Mouse (Mus musculus) olfactory bulb, adult 2 months (tissue): ENCODE measurements around the gene Inmt. TPM values are rescaled to one million over a fixed set of nuclear protein-coding genes. Genes with fewer than 3 reads are reported as not detected.
"Not testable (repeated sequence)": the region's sequence is repeated elsewhere in the genome, so short reads cannot be mapped to it uniquely, and the experiment has no call there.

Experiments
- H3K27ac ChIP-seq: fragments of 200-500 bp; 2 replicates; pipeline ENCODE4 v1.5.1; 2012; ENCODE audit warnings: low read depth, low read length; ENCODE audit not compliant: insufficient read depth
- H3K4me1 ChIP-seq: fragments of 200-500 bp; 2 replicates; pipeline ENCODE4 v1.6.1; 2012; ENCODE audit warnings: low read length; ENCODE audit not compliant: control insufficient read depth, insufficient read depth
- H3K4me3 ChIP-seq: fragments of 200-500 bp; 2 replicates; pipeline ENCODE4 v1.5.1; 2012; ENCODE audit warnings: mild to moderate bottlenecking, low read depth, low read length, moderate library complexity; ENCODE audit not compliant: insufficient read depth
- CTCF ChIP-seq: fragments of 200-500 bp; IDR thresholded peaks from 2 replicates; pipeline ENCODE4 v1.5.1; 2012; ENCODE audit warnings: low read depth, mild to moderate bottlenecking, low read length, moderate library complexity; ENCODE audit not compliant: insufficient read depth
- POLR2A ChIP-seq: fragments of 200-500 bp; IDR thresholded peaks from 2 replicates; pipeline ENCODE4 v1.6.1; 2012; ENCODE audit warnings: mild to moderate bottlenecking, low read depth, low read length, moderate library complexity; ENCODE audit not compliant: insufficient read depth
- WGBS: fragments of 180-500 bp; shearing (Covaris S2); methylation state at CpG from one replicate; pipeline ENCODE4 v1.1.7; 2018; 5-methylcytosine and 5-hydroxymethylcytosine counted together
- polyA plus RNA-seq: library from polyadenylated mRNA; stranded (reverse); fragments of >200 nt; gene quantifications from 2 replicates; pipeline ENCODE4 v1.2.4, GENCODE M21; 2012; ENCODE audit warnings: low replicate concordance; ENCODE audit not compliant: missing spikeins, insufficient read depth, insufficient read length

Gene Inmt
- polyA plus RNA-seq, 1 experiment, result not detected

- TF ChIP-seq POLR2A (no peak), CTCF (no peak)
- 98% methylated on average over 3 of the region's 3 CpGs for WGBS
Observed at GRCm38 (mm10) chr6:55199047-55199446, 24.2 kb upstream of the Inmt start.

GRCm38 (mm10) chr6:55193171-55193570 is 18.3 kb upstream of the Inmt start:
- H3K27ac ChIP-seq, result no peak overlapping the region
- WGBS, result 93% methylated on average over 3 of the region's 3 CpGs
- H3K4me1 ChIP-seq, result no peaks in the 10 kb centered on the region
- TF ChIP-seq POLR2A, result no peak
- no peak for TF ChIP-seq CTCF
- no peak overlapping the region for H3K4me3 ChIP-seq

More at GRCm38 (mm10) chr6:55199047-55199446, 24.2 kb upstream of the Inmt start:
- Histone ChIP-seq H3K4me3 (no peak overlapping the region), H3K27ac (no peak overlapping the region), H3K4me1 (peaks cover 4% of the 10 kb centered on the region; the same call in 1 of the 2 replicates)

- Histone ChIP-seq H3K4me3 (no peak overlapping the region), H3K27ac (no peak overlapping the region), H3K4me1 (no peaks in the 10 kb centered on the region)
- TF ChIP-seq POLR2A, result no peak
- TF ChIP-seq CTCF, result no peak
- 72% methylated on average over 4 of the region's 4 CpGs for WGBS
Observed at GRCm38 (mm10) chr6:55191537-55191936, 16.7 kb upstream of the Inmt start.

- Histone ChIP-seq H3K4me3 (no peak overlapping the region), H3K4me1 (no peaks in the 10 kb centered on the region), H3K27ac (no peak overlapping the region)
- TF ChIP-seq POLR2A (no peak), CTCF (no peak)
Observed at GRCm38 (mm10) chr6:55189406-55189805, 14.6 kb upstream of the Inmt start.

GRCm38 (mm10) chr6:55187827-55188226 is 13.0 kb upstream of the Inmt start:
- H3K4me1 ChIP-seq, H3K4me3 ChIP-seq, H3K27ac ChIP-seq: not testable (repeated sequence)
- WGBS, result 94% methylated on average over 17 of the region's 17 CpGs

- Histone ChIP-seq H3K4me3 (no peak overlapping the region), H3K4me1 (no peaks in the 10 kb centered on the region), H3K27ac (no peak overlapping the region)
- 83% methylated on average over 1 of the region's 1 CpGs for WGBS
- TF ChIP-seq POLR2A (no peak), CTCF (no peak)
Observed at GRCm38 (mm10) chr6:55182655-55183430, 8.0 kb upstream of the Inmt start.

- no peaks in the 10 kb centered on the region for H3K4me1 ChIP-seq
- H3K27ac ChIP-seq, result no peak overlapping the region
- no peak for TF ChIP-seq POLR2A
- no peak for TF ChIP-seq CTCF
- WGBS, result 84% methylated on average over 7 of the region's 7 CpGs
- no peak overlapping the region for H3K4me3 ChIP-seq
Observed at GRCm38 (mm10) chr6:55179560-55179959, 4.7 kb upstream of the Inmt start.

- 55% methylated on average over 12 of the region's 12 CpGs for WGBS
- Histone ChIP-seq H3K4me3 (no peak overlapping the region), H3K27ac (no peak overlapping the region), H3K4me1 (no peaks in the 10 kb centered on the region)
- TF ChIP-seq POLR2A (no peak), CTCF (no peak)
Observed at GRCm38 (mm10) chr6:55177060-55177732, 2.4 kb upstream of the Inmt start.

GRCm38 (mm10) chr6:55175892-55176291 is 1.0 kb upstream of the Inmt start:
- Histone ChIP-seq H3K4me1 (no peaks in the 10 kb centered on the region), H3K4me3 (no peak overlapping the region), H3K27ac (no peak overlapping the region)
- WGBS, result 55% methylated on average over 5 of the region's 5 CpGs
- no peak for TF ChIP-seq POLR2A
- no peak for TF ChIP-seq CTCF

- no peak for TF ChIP-seq POLR2A
- TF ChIP-seq CTCF, result no peak
- no peak overlapping the region for H3K4me3 ChIP-seq
- H3K27ac ChIP-seq, result no peak overlapping the region
- WGBS, result 48% methylated on average over 2 of the region's 2 CpGs
- no peaks in the 10 kb centered on the region for H3K4me1 ChIP-seq
Observed at GRCm38 (mm10) chr6:55175456-55175855, 613 bp upstream of the Inmt start.
